Mouse (Mus musculus): ENCODE measurements around the gene Fkbp15. TPM values are rescaled to one million over a fixed set of nuclear protein-coding genes. Genes with fewer than 3 reads are reported as not detected.

Fkbp15 gene
- total and polyA plus RNA-seq, 2 experiments from 2014 or later = 11.8 to 34.3 TPM

DNA sequence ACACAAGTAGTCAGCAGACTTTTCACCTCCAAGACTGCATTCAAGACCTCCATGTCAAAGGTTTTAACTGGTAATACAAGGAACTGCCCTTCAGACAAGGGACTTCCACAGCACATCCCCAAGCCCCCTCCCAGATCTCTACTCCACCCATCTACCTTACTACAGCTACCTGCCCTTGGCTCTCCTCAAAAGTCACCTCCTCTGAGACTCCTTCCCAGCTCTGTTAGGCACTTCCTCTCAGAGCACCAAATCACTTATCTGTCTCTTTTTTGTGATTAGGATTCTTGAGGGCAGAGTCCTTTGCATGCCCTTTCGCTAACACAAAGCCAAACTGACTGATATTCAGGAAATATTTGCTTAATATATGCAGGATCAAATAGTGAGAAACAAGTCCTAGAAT lies 54.0 kb downstream of the Fkbp15 start:
- ATAC-seq (ENCODE audit: insufficient read depth, low read depth) = no peak
- Histone ChIP-seq H3K27me3 (ENCODE audit: control insufficient read depth, insufficient read depth, low read length) (no peaks in the 10 kb centered on the region), H3K27ac (ENCODE audit: low read depth) (no peak overlapping the region), H3K36me3 (replicated peaks; ENCODE audit: control insufficient read depth, insufficient read depth, low read length) (peaks cover 74% of the 10 kb centered on the region), H3K4me2 (ENCODE audit: low read depth, low read length) (no peak overlapping the region), H3K9ac (replicated peaks; ENCODE audit: low read depth, low read length) (no peak overlapping the region), H3K4me3 (ENCODE audit: low read depth, low read length) (no peak overlapping the region), H3K9me3 (replicated peaks; ENCODE audit: control insufficient read depth, low read length) (no peaks in the 10 kb centered on the region), H3K4me1 (ENCODE audit: control insufficient read depth, insufficient read depth) (no peaks in the 10 kb centered on the region)
- TF ChIP-seq CTCF (IDR thresholded peaks at IDR 0.05; ENCODE audit: low read depth) (no peak), EP300 (IDR thresholded peaks at IDR 0.05; ENCODE audit: low read depth) (no peak)
- WGBS = 98% methylated on average over 1 of the region's 1 CpGs
- no peak for DNase-seq (ENCODE audit: low spot score)

DNA sequence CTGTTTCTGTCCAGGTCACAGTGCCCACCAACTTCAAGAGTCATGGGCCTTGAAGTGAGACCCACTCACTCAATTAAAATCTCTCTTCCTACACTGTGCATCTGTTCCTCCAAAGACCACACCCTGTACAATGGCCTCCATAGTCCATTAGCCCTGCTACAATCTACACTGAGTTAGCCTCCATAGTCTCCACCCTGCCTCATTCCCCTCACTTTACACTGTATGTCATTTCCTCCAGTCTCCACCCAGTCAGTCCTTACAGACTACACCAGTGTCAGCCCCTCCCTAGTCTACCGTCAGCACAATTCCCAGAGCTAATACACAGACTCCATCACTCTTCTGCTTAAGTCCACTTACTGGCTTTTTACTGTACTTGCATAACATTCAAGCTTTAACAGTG lies 57.1 kb downstream of the Fkbp15 start:
- H3K4me3 ChIP-seq (ENCODE audit: low read depth, low read length) = no peak overlapping the region
- no peak for DNase-seq (ENCODE audit: low spot score)
- TF ChIP-seq EP300 (IDR thresholded peaks at IDR 0.05; ENCODE audit: low read depth) = no peak
- TF ChIP-seq CTCF (IDR thresholded peaks at IDR 0.05; ENCODE audit: low read depth) = no peak
- WGBS = 70% methylated on average over 1 of the region's 1 CpGs
- H3K27ac ChIP-seq (ENCODE audit: low read depth) = no peak overlapping the region
- no peaks in the 10 kb centered on the region for H3K27me3 ChIP-seq (ENCODE audit: control insufficient read depth, insufficient read depth, low read length)
- no peak overlapping the region for H3K9ac ChIP-seq (replicated peaks; ENCODE audit: low read depth, low read length)
- peaks cover 96% of the 10 kb centered on the region for H3K36me3 ChIP-seq (replicated peaks; ENCODE audit: control insufficient read depth, insufficient read depth, low read length)
- no peaks in the 10 kb centered on the region for H3K4me1 ChIP-seq (ENCODE audit: control insufficient read depth, insufficient read depth)
- no peak for ATAC-seq (ENCODE audit: insufficient read depth, low read depth)
- H3K9me3 ChIP-seq (replicated peaks; ENCODE audit: control insufficient read depth, low read length) = no peaks in the 10 kb centered on the region
- no peak overlapping the region for H3K4me2 ChIP-seq (ENCODE audit: low read depth, low read length)

DNA sequence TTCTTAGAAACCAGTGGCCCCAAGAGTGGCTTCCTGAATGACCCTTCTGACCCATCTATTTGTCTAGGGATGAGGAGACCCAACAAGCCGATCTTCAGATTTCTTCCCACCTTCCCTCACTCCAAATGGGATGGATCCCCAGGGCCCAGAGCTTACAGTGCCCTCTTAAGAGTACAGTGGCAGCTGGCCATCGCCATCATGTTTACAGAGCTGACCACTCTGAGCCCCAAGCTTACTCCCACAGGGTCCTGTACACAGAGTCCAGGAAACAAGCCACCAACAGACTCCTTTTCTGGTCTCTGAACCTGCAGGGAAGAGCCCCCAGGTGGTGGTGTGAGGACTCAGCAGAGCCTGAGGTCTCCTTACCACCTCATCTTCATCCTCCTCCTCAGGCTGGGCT lies 57.6 kb downstream of the Fkbp15 start:
- no peak overlapping the region for H3K4me2 ChIP-seq (ENCODE audit: low read depth, low read length)
- no peaks in the 10 kb centered on the region for H3K4me1 ChIP-seq (ENCODE audit: control insufficient read depth, insufficient read depth)
- DNase-seq (ENCODE audit: low spot score) (no peak), ATAC-seq (ENCODE audit: insufficient read depth, low read depth) (no peak)
- no peak overlapping the region for H3K9ac ChIP-seq (replicated peaks; ENCODE audit: low read depth, low read length)
- WGBS = 68% methylated on average over 2 of the region's 2 CpGs
- H3K36me3 ChIP-seq (replicated peaks; ENCODE audit: control insufficient read depth, insufficient read depth, low read length) = peaks cover 99% of the 10 kb centered on the region
- H3K27ac ChIP-seq (ENCODE audit: low read depth) = no peak overlapping the region
- H3K9me3 ChIP-seq (replicated peaks; ENCODE audit: control insufficient read depth, low read length) = no peaks in the 10 kb centered on the region
- no peaks in the 10 kb centered on the region for H3K27me3 ChIP-seq (ENCODE audit: control insufficient read depth, insufficient read depth, low read length)
- TF ChIP-seq CTCF (IDR thresholded peaks at IDR 0.05; ENCODE audit: low read depth) = no peak
- TF ChIP-seq EP300 (IDR thresholded peaks at IDR 0.05; ENCODE audit: low read depth) = no peak
- no peak overlapping the region for H3K4me3 ChIP-seq (ENCODE audit: low read depth, low read length)

DNA sequence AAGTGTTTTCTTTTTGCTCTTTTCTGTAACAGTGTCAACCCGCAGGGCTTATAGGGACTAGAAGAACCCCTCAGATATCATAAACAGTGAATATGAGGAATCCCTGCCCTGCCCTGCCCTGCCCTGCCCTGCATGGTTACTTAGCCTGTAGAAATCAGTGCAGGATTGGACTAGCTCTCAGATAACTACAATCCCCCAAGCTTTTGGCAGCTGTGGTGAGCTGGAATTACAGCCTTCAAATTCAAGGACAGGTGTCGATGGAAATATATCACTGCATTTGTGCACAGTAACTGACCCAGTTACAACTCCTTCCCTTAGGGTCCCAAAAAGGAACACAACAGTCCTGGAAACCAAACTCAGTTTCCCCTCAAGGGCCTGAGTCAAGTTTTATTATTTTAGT lies 60.3 kb downstream of the Fkbp15 start:
- Histone ChIP-seq H3K4me1 (ENCODE audit: control insufficient read depth, insufficient read depth) (no peaks in the 10 kb centered on the region), H3K9ac (replicated peaks; ENCODE audit: low read depth, low read length) (no peak overlapping the region), H3K27ac (ENCODE audit: low read depth) (no peak overlapping the region), H3K9me3 (replicated peaks; ENCODE audit: control insufficient read depth, low read length) (no peaks in the 10 kb centered on the region), H3K4me2 (ENCODE audit: low read depth, low read length) (no peak overlapping the region), H3K36me3 (replicated peaks; ENCODE audit: control insufficient read depth, insufficient read depth, low read length) (peaks cover 94% of the 10 kb centered on the region), H3K27me3 (ENCODE audit: control insufficient read depth, insufficient read depth, low read length) (no peaks in the 10 kb centered on the region), H3K4me3 (ENCODE audit: low read depth, low read length) (no peak overlapping the region)
- WGBS = 89% methylated on average over 2 of the region's 2 CpGs
- DNase-seq (ENCODE audit: low spot score) = no peak
- no peak for TF ChIP-seq CTCF (IDR thresholded peaks at IDR 0.05; ENCODE audit: low read depth)
- TF ChIP-seq EP300 (IDR thresholded peaks at IDR 0.05; ENCODE audit: low read depth) = no peak
- no peak for ATAC-seq (ENCODE audit: insufficient read depth, low read depth)

DNA sequence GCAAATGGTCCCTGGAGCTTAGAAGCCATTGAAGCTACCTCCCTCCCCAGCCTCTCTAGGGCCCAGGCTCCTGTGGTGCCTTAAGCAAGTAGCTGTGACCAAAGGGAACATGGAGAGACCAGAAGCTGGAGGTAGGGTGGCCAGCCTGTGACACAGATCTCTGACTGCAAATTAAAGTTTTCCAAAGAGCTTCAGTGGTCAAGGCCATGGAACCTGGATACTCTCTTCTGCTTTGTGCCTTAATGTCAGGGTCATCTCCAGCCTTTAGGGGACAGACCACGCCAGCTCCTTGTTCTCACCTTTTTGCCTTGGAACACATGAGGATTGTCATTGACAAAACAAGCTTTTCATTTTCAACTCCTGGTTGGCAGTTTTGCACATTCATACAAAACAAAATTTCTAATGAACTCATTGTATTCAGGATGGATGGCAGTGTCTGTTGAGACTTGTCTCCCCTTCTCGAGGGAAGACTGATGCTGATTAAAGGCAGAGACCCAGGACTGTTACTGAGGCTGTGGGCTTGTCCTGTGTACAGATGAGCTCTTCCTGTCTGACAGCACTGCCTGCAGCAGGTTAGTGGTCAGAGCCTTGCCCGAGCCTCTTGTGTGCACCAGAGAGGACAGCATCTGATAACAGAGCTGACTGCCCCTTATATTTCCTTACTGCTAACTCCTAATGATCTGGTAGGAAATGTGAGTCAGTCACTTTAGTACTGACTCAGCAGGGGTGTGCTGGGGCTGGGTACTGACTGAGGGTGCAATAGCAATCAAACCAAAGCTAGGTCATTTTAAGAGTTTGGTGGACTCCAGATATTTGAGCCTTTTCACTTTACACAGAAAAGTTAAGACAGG lies 62.8 kb downstream of the Fkbp15 start:
- no peak overlapping the region for H3K4me3 ChIP-seq (ENCODE audit: low read depth, low read length)
- no peak overlapping the region for H3K9ac ChIP-seq (replicated peaks; ENCODE audit: low read depth, low read length)
- no peaks in the 10 kb centered on the region for H3K27me3 ChIP-seq (ENCODE audit: control insufficient read depth, insufficient read depth, low read length)
- no peak for TF ChIP-seq EP300 (IDR thresholded peaks at IDR 0.05; ENCODE audit: low read depth)
- no peak for TF ChIP-seq CTCF (IDR thresholded peaks at IDR 0.05; ENCODE audit: low read depth)
- H3K4me2 ChIP-seq (ENCODE audit: low read depth, low read length) = no peak overlapping the region
- ATAC-seq (ENCODE audit: insufficient read depth, low read depth) = no peak
- H3K27ac ChIP-seq (ENCODE audit: low read depth) = no peak overlapping the region
- H3K9me3 ChIP-seq (replicated peaks; ENCODE audit: control insufficient read depth, low read length) = no peaks in the 10 kb centered on the region
- H3K4me1 ChIP-seq (ENCODE audit: control insufficient read depth, insufficient read depth) = no peaks in the 10 kb centered on the region
- peaks cover 81% of the 10 kb centered on the region for H3K36me3 ChIP-seq (replicated peaks; ENCODE audit: control insufficient read depth, insufficient read depth, low read length)
- DNase-seq (ENCODE audit: low spot score) = no peak
- 66% methylated on average over 3 of the region's 3 CpGs for WGBS

DNA sequence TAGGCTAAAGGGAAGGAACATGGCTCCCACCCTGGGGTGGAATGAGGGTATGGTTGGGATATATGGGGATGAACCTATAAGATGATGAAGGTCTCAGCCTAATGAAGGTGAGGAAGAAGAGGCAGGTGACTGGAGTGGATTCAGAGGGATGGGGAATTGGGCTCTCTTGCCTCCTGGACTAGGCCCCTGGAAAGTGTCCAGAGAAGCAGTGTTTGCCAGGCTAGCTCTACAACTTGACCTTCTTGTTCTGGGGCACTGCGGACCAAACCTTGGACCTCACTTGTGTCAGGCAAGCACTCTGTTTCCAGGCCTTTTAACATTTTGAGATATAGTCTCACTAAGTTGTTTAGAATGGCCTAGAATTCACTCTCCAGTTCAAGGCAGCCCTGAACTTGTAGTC lies 65.6 kb downstream of the Fkbp15 start:
- TF ChIP-seq CTCF (IDR thresholded peaks at IDR 0.05; ENCODE audit: low read depth) (no peak), EP300 (IDR thresholded peaks at IDR 0.05; ENCODE audit: low read depth) (no peak)
- H3K4me2 ChIP-seq (ENCODE audit: low read depth, low read length) = no peak overlapping the region

More for the DNA sequence above, 65.6 kb downstream of the Fkbp15 start:
- Histone ChIP-seq H3K4me1 (ENCODE audit: control insufficient read depth, insufficient read depth) (no peaks in the 10 kb centered on the region), H3K36me3 (replicated peaks; ENCODE audit: control insufficient read depth, insufficient read depth, low read length) (peaks cover 54% of the 10 kb centered on the region), H3K9me3 (replicated peaks; ENCODE audit: control insufficient read depth, low read length) (no peaks in the 10 kb centered on the region), H3K4me3 (ENCODE audit: low read depth, low read length) (no peak overlapping the region), H3K27me3 (ENCODE audit: control insufficient read depth, insufficient read depth, low read length) (no peaks in the 10 kb centered on the region), H3K9ac (replicated peaks; ENCODE audit: low read depth, low read length) (no peak overlapping the region), H3K27ac (ENCODE audit: low read depth) (no peak overlapping the region)
- 87% methylated on average over 1 of the region's 1 CpGs for WGBS
- DNase-seq (ENCODE audit: low spot score) = no peak
- ATAC-seq (ENCODE audit: insufficient read depth, low read depth) = no peak
